Mouse (Mus musculus): ENCODE measurements at regions not wholly inside any gene's neighbourhood (a gene's known extent, or its start where the extent isn't known, plus 50 kb on each side); places are given as distances from the start of the nearest gene placed in this dataset.

DNA sequence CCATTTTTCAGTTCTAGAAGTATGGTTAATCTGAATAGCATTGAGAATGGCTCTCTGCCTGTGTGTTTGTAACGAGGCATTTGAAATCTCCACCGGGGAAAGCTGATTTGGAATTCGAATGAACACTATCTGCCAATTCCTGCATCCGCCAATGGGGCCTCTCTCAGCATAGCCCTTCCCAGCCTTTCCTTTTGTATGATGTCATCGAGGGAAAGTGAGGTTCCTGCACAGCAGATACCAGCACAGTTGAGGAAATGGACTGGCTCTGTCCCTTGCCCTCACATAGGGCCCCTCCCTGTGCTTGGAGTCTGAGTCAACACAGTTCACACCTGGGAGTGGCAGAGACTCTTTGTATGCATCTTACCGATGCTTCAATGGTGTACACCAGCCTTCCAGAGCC, 253.0 kb downstream of the Bcor start:
- TF ChIP-seq POLR2A (IDR thresholded peaks at IDR 0.05; ENCODE audit: control insufficient read depth, low read depth, low read length) (no peak), CTCF (IDR thresholded peaks at IDR 0.05; ENCODE audit: control insufficient read depth, insufficient read depth, insufficient replicate concordance, low read depth, low read length) (no peak)

Measured in testis, adult 2 months (tissue).